Comparison of ENCODE assay signal across 8 mouse cellular contexts in the genomic region with DNA sequence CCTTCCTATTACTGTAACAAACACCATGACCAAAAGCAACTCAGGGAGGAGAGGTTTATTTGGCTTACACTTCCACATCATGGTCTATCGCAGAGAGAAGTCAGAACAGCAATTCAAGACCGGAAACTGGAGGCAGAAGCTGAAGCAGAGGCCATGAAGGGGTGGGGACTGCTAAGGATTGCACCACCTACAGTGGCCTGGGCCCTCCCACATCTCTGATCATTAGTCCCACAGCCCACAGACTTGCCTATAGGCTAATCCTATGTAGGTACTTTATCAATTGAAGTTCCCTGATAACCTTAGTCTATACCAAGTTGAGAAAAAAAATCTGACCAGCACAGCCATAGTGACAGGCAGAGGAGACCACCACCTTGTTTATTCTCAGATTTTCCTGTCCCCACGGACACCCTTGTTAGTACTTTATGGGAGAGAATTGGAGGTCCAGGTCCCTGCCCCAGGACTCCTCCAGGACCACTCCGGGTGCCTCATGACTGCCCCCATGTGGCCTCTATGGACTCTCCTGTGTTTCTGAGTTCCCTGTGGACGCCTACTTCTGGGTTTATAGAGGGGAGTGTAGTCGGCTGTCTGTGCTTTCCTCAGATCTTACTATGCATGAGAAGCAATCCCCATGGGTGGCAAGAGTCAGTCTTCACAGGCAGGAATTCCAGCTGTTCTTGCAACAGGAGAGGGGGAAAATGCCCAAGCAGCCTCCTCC.
A peak's percentile ranks its signal among the peaks of the same experiment; 100 is the strongest.
DNase-seq lines count a peak whose midpoint lies in the region; ATAC-seq and TF ChIP-seq lines count a peak whose summit lies in the region.

No protein-coding gene starts in this region.

- no peak overlapping the region for H3K4me2 ChIP-seq in heart, embryonic 11.5 days

- H3K9ac ChIP-seq in heart, embryonic 11.5 days (ENCODE audit: low read depth, low read length): no peak overlapping the region

- H3K36me3 ChIP-seq in heart, embryonic 11.5 days (ENCODE audit: control insufficient read depth, insufficient read depth, low read length): no peaks in the 10 kb centered on the region

- ATAC-seq in heart, embryonic 11.5 days (replicated peaks; ENCODE audit: insufficient number of reproducible peaks, low FRiP score, low TSS enrichment): 0 out of 2 replicates have a peak, but pooled peaks have one; percentile 26
- no peak for ATAC-seq in megakaryocyte, adult 5-6 weeks (ENCODE audit: poor library complexity, severe bottlenecking)

- peaks cover 8% of the 10 kb centered on the region for H3K27me3 ChIP-seq in heart, embryonic 11.5 days (ENCODE audit: control insufficient read depth, insufficient read depth, low read length)

- peak; percentile 83 for TF ChIP-seq CTCF in layer of hippocampus, adult 2 months (conservative IDR thresholded peaks at IDR 0.05)

- no peaks in the 10 kb centered on the region for H3K9me3 ChIP-seq in heart, embryonic 11.5 days (replicated peaks; ENCODE audit: control insufficient read depth, low read length)

- DNase-seq in heart, adult 8-10 months (ENCODE audit: low spot score): peak; percentile 49
- no peak for DNase-seq in heart, adult 11 months
- peak; percentile 44 for DNase-seq in ES-CJ7 (ENCODE audit: low read depth, low spot score)
- DNase-seq in cerebellum, adult 18-20 months: peak; percentile 34 to 52
- peak; percentile 14 to 59 for DNase-seq in layer of hippocampus, adult 2 months (ENCODE audit: low spot score in 2 of 2)
- peak; percentile 68 for DNase-seq in lung, postnatal 25 days (ENCODE audit: low spot score)

- no peaks in the 10 kb centered on the region for H3K4me1 ChIP-seq in heart, embryonic 11.5 days (ENCODE audit: control insufficient read depth, insufficient read depth, low read length)

- no peak overlapping the region for H3K4me3 ChIP-seq in heart, embryonic 11.5 days (ENCODE audit: low read depth, low read length)
- H3K4me3 ChIP-seq in layer of hippocampus, adult 2 months: no peak overlapping the region

- WGBS in heart, embryonic 11.5 days (ENCODE audit: insufficient replicate concordance): 32% methylated on average over 6 of the region's 6 CpGs

- H3K27ac ChIP-seq in heart, embryonic 11.5 days (ENCODE audit: low read depth, low read length): no peak overlapping the region
- no peak overlapping the region for H3K27ac ChIP-seq in layer of hippocampus, adult 2 months
